Mouse (Mus musculus) limb, embryonic 13.5 days (tissue): ENCODE data around the gene Sbk1. TPM values are rescaled to one million over a fixed set of nuclear protein-coding genes. Genes with fewer than 3 reads are reported as not detected.
A peak's percentile ranks its signal among the peaks of the same experiment; 100 is the strongest.

Experiments
- ATAC-seq: fragments of 200-750 bp; cut with Nextera tagmentation; 2 replicates; pipeline ENCODE4 v1.8.0; 2017; ENCODE audit warnings: low read depth, moderate number of reproducible peaks, moderate TSS enrichment; ENCODE audit not compliant: low FRiP score
- H3K27ac ChIP-seq: fragments of 300-500 bp; sonication (generic); 2 replicates; pipeline ENCODE4 v1.5.1; 2015; ENCODE audit warnings: inconsistent platforms, mild to moderate bottlenecking, moderate library complexity
- H3K27me3 ChIP-seq: fragments of 300-500 bp; sonication (generic); 2 replicates; pipeline ENCODE4 v1.6.1; 2015; ENCODE audit warnings: mild to moderate bottlenecking, inconsistent platforms
- H3K36me3 ChIP-seq: fragments of 300-500 bp; sonication (generic); 2 replicates; pipeline ENCODE4 v1.6.1; 2015; ENCODE audit warnings: inconsistent platforms, mild to moderate bottlenecking, moderate library complexity
- H3K4me1 ChIP-seq: fragments of 300-500 bp; sonication (generic); 2 replicates; pipeline ENCODE4 v1.6.1; 2015; ENCODE audit warnings: inconsistent platforms
- H3K4me2 ChIP-seq: fragments of 300-500 bp; sonication (generic); replicated peaks from 2 replicates; pipeline ENCODE4 v1.6.1; 2015; ENCODE audit warnings: inconsistent platforms, mild to moderate bottlenecking, moderate library complexity
- H3K4me3 ChIP-seq: fragments of 300-500 bp; sonication (generic); 2 replicates; pipeline ENCODE4 v1.5.1; 2015; ENCODE audit warnings: moderate library complexity, mild to moderate bottlenecking, inconsistent platforms
- H3K9ac ChIP-seq: fragments of 300-500 bp; sonication (generic); 2 replicates; pipeline ENCODE4 v1.6.1; 2015; ENCODE audit warnings: mild to moderate bottlenecking, inconsistent platforms
- H3K9me3 ChIP-seq: fragments of 300-500 bp; sonication (generic); 2 replicates; pipeline ENCODE4 v1.6.1; 2016; ENCODE audit warnings: inconsistent platforms
- WGBS: fragments of 180-500 bp; shearing (Covaris S2); methylation state at CpG from one replicate; pipeline ENCODE4 v1.1.7; 2015; 5-methylcytosine and 5-hydroxymethylcytosine counted together
- polyA plus RNA-seq: library from polyadenylated mRNA; unstranded; fragments of >200 nt; fragmentation: Nextera tagmentation; extraction: Ambion mirVana; gene quantifications from 2 replicates; pipeline ENCODE4 v1.2.1, GENCODE M21; 2015

The Sbk1 gene
- polyA plus RNA-seq, 1 experiment from 2014 or later: 58.2 TPM

GRCm38 (mm10) chr7:126330693-126331092 is 58.3 kb downstream of the Sbk1 start:
- Histone ChIP-seq H3K27ac (no peak overlapping the region), H3K9ac (no peak overlapping the region), H3K27me3 (peaks cover 7% of the 10 kb centered on the region), H3K4me1 (no peaks in the 10 kb centered on the region), H3K36me3 (no peaks in the 10 kb centered on the region), H3K4me2 (no peak overlapping the region), H3K9me3 (no peaks in the 10 kb centered on the region), H3K4me3 (no peak overlapping the region)
- WGBS: 65% methylated on average over 2 of the region's 2 CpGs
- ATAC-seq: no peak

GRCm38 (mm10) chr7:126332691-126333090 is 60.3 kb downstream of the Sbk1 start:
- Histone ChIP-seq H3K4me1 (no peaks in the 10 kb centered on the region), H3K27ac (no peak overlapping the region), H3K27me3 (no peaks in the 10 kb centered on the region), H3K4me2 (no peak overlapping the region), H3K4me3 (no peak overlapping the region), H3K9me3 (no peaks in the 10 kb centered on the region), H3K36me3 (no peaks in the 10 kb centered on the region), H3K9ac (no peak overlapping the region)
- WGBS: 66% methylated on average over 3 of the region's 3 CpGs
- ATAC-seq: no peak

- WGBS: 86% methylated on average over 1 of the region's 1 CpGs
- Histone ChIP-seq H3K9ac (no peak overlapping the region), H3K27me3 (no peaks in the 10 kb centered on the region), H3K9me3 (no peaks in the 10 kb centered on the region), H3K27ac (no peak overlapping the region), H3K4me2 (no peak overlapping the region), H3K36me3 (no peaks in the 10 kb centered on the region), H3K4me3 (no peak overlapping the region), H3K4me1 (peaks cover 9% of the 10 kb centered on the region; the same call in 1 of the 2 replicates)
- no peak for ATAC-seq
Measured at GRCm38 (mm10) chr7:126335556-126335955, 63.1 kb downstream of the Sbk1 start.

GRCm38 (mm10) chr7:126338906-126339305 is 66.5 kb downstream of the Sbk1 start:
- no peak overlapping the region for H3K4me2 ChIP-seq
- H3K36me3 ChIP-seq: no peaks in the 10 kb centered on the region
- no peak for ATAC-seq
- no peaks in the 10 kb centered on the region for H3K9me3 ChIP-seq
- H3K9ac ChIP-seq: no peak overlapping the region
- no peak overlapping the region for H3K27ac ChIP-seq
- no peak overlapping the region for H3K4me3 ChIP-seq
- WGBS: 81% methylated on average over 8 of the region's 8 CpGs
- H3K27me3 ChIP-seq: no peaks in the 10 kb centered on the region
- H3K4me1 ChIP-seq: peaks cover 9% of the 10 kb centered on the region; the same call in 1 of the 2 replicates

DNA sequence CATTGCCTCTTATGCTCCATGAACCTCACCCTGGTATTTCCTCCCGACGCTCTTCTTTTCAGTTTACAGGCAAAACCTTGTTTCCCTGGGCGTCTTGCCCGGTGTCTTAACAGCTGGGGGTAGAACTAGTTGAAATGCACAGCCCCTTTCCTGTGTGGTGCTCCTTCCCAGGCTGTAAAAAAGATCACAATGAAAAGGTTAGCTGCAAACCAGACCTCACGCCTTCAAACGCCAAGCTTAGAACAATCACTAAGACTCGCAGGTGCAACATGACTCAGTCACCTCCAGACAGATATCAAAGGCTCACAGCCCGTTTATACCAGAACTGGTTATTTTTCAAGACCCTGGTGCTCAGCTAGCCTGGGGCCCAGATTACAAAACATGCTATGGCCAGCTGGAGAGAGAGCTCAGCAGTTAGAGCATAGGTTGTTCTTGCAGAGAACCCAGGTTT is 67.1 kb downstream of the Sbk1 start:
- 0 out of 2 replicates have a peak, but pooled peaks have one; percentile 36 for ATAC-seq
- Histone ChIP-seq H3K9ac (no peak overlapping the region), H3K4me2 (no peak overlapping the region), H3K9me3 (no peaks in the 10 kb centered on the region), H3K4me3 (no peak overlapping the region), H3K27me3 (no peaks in the 10 kb centered on the region), H3K36me3 (no peaks in the 10 kb centered on the region), H3K4me1 (peaks cover 10% of the 10 kb centered on the region; the same call in 1 of the 2 replicates), H3K27ac (no peak overlapping the region)
- WGBS: 61% methylated on average over 8 of the region's 8 CpGs

DNA sequence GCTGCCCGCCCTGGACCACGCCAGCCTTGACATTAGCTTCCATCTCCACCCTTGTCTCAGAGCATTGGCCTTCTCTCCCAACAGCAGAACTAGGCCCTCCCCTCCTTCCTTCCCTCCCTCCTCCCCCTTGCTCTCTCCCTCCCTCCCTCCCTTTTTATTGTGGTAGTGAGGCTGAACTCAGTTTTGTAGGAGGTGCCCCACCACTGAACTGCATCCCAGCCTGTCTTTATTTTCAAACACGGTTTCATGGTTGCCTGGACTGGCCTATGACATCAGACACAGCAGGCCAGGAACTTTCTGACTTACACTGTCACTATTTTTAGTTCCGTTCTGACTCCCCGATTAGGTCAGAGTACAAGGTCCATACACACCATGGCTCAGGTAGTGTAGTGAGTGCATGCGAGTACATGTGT is 67.8 kb downstream of the Sbk1 start:
- no peak for ATAC-seq
- H3K36me3 ChIP-seq: no peaks in the 10 kb centered on the region
- no peaks in the 10 kb centered on the region for H3K9me3 ChIP-seq
- H3K9ac ChIP-seq: peak overlapping the region; percentile 25; the same call in 1 of the 2 replicates
- 68% methylated on average over 6 of the region's 6 CpGs for WGBS
- H3K4me2 ChIP-seq: no peak overlapping the region
- no peak overlapping the region for H3K4me3 ChIP-seq
- peaks cover 14% of the 10 kb centered on the region; the same call in 1 of the 2 replicates for H3K4me1 ChIP-seq
- H3K27ac ChIP-seq: no peak overlapping the region
- no peaks in the 10 kb centered on the region for H3K27me3 ChIP-seq

- no peak for ATAC-seq
- H3K4me3 ChIP-seq: no peak overlapping the region
- H3K36me3 ChIP-seq: no peaks in the 10 kb centered on the region
- H3K9ac ChIP-seq: peak overlapping the region; percentile 25; the same call in 1 of the 2 replicates
- H3K27me3 ChIP-seq: no peaks in the 10 kb centered on the region
- H3K4me1 ChIP-seq: peaks cover 14% of the 10 kb centered on the region; the same call in 1 of the 2 replicates
- no peak overlapping the region for H3K4me2 ChIP-seq
- no peaks in the 10 kb centered on the region for H3K9me3 ChIP-seq
- WGBS: 47% methylated on average over 6 of the region's 6 CpGs
- H3K27ac ChIP-seq: no peak overlapping the region
Measured at GRCm38 (mm10) chr7:126340896-126341295, 68.5 kb downstream of the Sbk1 start.

Other genes with a start within 250 kb of the Sbk1 start
- 1.2 and 1.3 TPM in 2 replicates for gene Gsg1l, start 190.2 kb upstream of the Sbk1 start, polyA plus RNA-seq
- 53.3 and 54.4 TPM in 2 replicates for gene Xpo6, start 72.1 kb upstream of the Sbk1 start, polyA plus RNA-seq
- gene Lat, start 97.0 kb downstream of the Sbk1 start, polyA plus RNA-seq: 2.9 and 3.6 TPM in 2 replicates
- 61.7 and 62.4 TPM in 2 replicates for gene Spns1, start 104.8 kb downstream of the Sbk1 start, polyA plus RNA-seq
- 2.3 and 2.4 TPM in 2 replicates for gene Nfatc2ip, start 124.1 kb downstream of the Sbk1 start, polyA plus RNA-seq
- not detected in 2 replicates for gene Cd19, start 142.3 kb downstream of the Sbk1 start, polyA plus RNA-seq
- gene Rabep2, start 156.1 kb downstream of the Sbk1 start, polyA plus RNA-seq: 36.6 and 37.0 TPM in 2 replicates
- 90.2 and 93.8 TPM in 2 replicates for gene Atp2a1, start 190.5 kb downstream of the Sbk1 start, polyA plus RNA-seq
- gene Sh2b1, start 202.8 kb downstream of the Sbk1 start, polyA plus RNA-seq: 56.6 and 61.4 TPM in 2 replicates
- 135 and 137 TPM in 2 replicates for gene Tufm, start 214.7 kb downstream of the Sbk1 start, polyA plus RNA-seq
- gene Atxn2l, start 230.8 kb downstream of the Sbk1 start, polyA plus RNA-seq: 49.9 and 51.8 TPM in 2 replicates